Mouse (Mus musculus) adipocyte (in vitro differentiated cells): Measurements from ENCODE around the gene Wdr74.
"Not testable (repeated sequence)": the region's sequence is repeated elsewhere in the genome, so short reads cannot be mapped to it uniquely, and the experiment has no call there.

Experiments
- DNase-seq: peaks from one replicate; pipeline ENCODE4 v3.0.0-alpha.2; 2016; ENCODE audit warnings: low spot score

Wdr74 gene

GRCm38 (mm10) chr19:8715868-8716766 lies 19.5 kb upstream of the Wdr74 start:
- no peak for DNase-seq

GRCm38 (mm10) chr19:8716767-8717475 lies 18.7 kb upstream of the Wdr74 start:
- no peak for DNase-seq

- peak; percentile 81 for DNase-seq
These were observed 17.3 kb upstream of the Wdr74 start for GRCm38 (mm10) chr19:8718357-8718756.

- DNase-seq: not testable (repeated sequence)
These were observed 16.6 kb upstream of the Wdr74 start for GRCm38 (mm10) chr19:8719037-8719436.

DNA sequence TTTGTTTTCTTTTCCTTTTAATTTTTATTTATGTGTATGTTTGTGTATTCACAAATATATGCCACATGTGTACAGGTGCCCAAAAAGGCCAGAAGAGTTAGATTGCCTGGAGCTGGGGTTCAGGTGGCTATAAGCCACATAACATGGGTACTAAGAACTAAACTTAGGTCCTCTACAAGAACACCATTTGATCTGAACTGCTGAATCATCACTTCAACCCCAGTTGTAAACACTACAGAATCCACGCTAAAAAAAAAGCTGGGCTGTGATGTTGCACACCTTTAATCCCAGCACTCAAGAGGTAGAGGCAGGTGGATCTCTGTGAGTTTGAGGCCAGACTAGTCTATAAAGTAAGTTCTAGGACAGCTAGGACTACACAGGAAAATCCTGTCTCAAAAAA lies 14.2 kb upstream of the Wdr74 start:
- DNase-seq: no peak

GRCm38 (mm10) chr19:8722021-8722420 lies 13.6 kb upstream of the Wdr74 start:
- no peak for DNase-seq

- no peak for DNase-seq
These were observed 13.1 kb upstream of the Wdr74 start for GRCm38 (mm10) chr19:8722559-8722906.

DNA sequence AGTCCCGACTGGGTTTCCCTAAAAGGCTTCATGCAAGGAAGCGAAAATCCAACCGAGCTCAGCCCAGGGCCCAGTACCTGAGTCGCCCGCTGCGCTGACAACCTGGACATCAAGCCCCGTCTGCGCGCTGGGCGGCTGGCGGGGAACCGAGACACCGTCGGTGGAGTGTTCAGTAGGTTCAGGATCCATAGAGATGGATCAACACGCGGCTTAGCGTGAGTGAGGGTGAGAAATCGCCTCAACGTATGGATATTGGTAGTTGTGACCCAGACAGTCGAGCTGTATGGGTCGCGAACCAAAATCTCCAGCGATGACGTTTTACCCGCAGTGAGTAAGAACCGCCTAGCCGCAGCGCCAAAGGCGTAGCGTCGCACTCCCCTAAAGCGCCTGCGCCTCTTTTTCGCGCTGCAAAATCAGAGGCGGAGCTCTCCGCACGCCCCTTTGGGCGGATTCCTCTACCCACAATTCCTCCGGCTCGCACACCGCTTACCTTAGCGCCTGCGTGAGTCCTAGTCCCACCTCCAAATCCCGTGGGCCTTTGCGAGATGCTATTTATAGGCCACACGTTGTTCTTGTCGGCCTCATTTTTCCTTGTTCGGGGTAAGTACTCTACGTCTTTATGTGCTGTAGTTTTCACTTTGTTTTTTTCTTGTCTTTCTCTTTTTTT lies 12.6 kb upstream of the Wdr74 start, which contains the start of gene Slc3a2:
Gene Slc3a2, minus strand, starts transcription at position 463 of the 667 bp plus-strand sequence.
- DNase-seq: peak; percentile 99

DNA sequence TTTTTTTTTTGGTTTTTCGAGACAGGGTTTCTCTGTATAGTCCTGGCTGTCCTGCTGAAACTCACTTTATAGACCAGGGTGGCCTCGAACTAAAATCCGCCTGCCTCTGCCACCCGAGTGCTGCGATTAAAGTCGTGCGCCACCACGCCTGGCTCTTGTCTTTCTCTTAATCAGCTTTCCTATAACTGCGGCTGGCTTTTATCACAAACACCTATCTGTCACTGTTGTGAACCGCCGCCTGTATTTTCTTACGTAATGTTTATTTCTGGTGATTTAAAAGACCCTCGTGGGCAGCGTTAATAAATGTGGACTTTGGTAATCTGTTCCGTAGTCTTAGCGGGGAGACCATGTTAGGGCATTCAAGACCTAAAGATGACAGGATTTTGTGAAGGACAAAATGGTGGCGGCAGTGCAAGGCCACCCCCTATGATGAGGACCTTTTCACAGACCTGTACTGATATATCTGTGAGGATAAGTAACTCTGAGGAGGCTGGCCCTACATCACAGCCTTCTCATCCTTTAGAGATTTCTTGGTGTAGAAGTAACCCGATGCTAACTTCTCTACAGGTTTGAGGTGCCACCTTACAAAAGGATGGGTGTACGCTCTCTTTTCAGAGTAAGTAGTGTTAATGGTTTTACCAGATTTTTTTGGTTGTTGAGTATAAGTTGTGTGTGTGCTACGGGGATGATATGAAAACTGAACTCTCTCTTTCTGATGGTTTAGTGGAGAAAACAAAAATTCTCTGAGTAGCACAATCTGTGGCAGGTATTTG lies 11.9 kb upstream of the Wdr74 start:
- DNase-seq: no peak

GRCm38 (mm10) chr19:8724392-8724791 lies 11.2 kb upstream of the Wdr74 start:
- no peak for DNase-seq

- no peak for DNase-seq
These were observed 10.5 kb upstream of the Wdr74 start for GRCm38 (mm10) chr19:8725081-8725613.

- no peak for DNase-seq
These were observed 8.8 kb upstream of the Wdr74 start for GRCm38 (mm10) chr19:8726609-8727390.

DNA sequence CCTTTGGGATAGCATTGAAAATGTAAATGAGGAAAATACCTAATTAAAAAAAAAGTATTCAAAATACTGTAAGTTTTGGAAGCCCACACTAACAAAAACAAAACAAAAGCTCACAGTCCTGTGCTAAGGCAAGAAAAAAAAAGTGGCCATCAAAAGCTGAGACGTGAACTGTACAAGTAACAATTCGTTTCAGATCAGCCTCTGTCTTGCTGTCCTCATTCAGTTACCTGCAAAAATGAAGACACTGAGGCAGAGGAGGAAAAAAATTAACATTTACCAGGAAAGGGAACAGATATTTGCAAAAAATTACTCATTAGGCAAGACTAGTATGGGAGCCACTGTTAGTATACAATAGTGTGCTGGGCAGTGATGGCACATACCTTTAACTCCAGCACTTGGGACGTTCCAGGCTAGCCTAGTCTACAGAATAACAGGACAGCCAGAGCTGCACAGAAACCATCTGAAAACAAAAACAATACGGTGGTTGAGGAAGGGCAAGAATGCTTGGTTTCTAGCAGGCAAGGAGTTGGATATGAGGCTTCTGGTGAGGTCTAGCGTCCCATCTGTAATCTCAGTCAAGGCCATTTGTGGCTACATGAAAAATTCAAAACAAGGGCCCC lies 8.0 kb upstream of the Wdr74 start:
- no peak for DNase-seq

DNA sequence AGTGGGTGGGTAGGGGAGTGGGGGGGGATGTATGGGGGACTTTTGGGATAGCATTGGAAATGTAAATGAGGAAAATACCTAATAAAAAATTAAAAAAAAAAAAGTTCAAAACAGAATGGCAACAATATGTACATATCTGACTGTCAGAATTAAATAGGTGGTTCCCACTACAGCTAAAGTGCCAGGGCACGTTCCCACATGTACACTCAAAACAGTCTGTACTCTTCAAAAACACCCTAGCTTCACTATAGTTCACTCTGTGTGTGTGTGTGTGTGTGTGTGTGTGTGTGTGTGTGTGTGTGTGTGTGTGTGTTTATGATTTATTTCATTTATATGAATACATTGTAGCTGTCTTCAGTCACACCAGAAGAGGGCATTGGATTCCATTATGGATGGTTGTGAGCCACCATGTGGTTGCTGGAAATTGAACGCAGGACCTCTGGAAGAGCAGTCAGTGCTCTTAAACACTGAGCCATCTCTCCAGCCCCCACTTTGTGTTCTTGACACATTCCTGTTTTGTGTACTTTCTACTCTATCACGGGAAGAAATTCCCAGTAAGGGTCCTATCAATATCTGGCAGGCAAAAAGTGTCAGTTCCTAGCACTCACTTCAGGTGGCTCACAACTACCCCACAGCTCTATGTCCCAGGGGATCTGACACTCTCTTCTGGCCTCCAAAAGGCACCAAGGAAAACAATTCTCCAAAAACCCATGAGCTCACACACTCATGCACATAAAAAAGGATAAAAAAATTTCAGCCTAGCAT lies 7.1 kb upstream of the Wdr74 start:
- DNase-seq: not testable (repeated sequence)

DNA sequence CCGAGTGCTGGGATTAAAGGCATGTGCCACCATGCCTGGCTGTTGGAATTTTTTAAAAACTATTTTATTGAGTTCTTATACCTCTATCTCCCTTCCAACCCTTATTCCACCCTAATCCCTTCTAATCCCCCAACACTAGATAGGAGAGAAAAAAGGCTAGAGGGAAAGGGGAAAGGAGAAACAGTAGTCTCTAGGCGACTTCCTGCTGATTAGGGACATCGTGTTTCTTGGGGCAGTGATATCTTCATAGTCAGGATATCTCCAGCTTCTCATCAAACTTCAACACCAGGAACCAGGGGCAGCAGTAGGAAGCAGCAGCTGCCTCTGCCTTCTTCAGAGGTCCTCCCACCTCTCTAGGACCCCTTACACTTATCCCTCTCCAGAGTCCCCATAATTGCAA lies 1.3 kb upstream of the Wdr74 start:
- no peak for DNase-seq

DNA sequence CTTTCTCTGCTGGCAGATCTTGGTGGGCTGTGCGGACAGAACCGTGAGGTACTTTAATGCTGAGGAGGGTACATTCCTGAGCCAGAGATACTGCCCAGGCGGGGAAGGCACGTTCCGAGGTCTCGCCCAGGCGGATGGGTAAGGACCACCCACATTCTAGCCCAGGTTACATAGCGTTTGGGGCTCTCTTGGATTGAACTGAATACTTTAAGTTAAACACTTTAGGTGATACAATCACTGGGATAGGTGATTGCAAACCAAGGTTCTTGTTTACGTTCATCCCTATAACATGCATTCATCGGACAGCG lies 487 bp downstream of the Wdr74 start:
- DNase-seq: no peak

GRCm38 (mm10) chr19:8738911-8739310 lies 3.3 kb downstream of the Wdr74 start:
- DNase-seq: no peak

DNA sequence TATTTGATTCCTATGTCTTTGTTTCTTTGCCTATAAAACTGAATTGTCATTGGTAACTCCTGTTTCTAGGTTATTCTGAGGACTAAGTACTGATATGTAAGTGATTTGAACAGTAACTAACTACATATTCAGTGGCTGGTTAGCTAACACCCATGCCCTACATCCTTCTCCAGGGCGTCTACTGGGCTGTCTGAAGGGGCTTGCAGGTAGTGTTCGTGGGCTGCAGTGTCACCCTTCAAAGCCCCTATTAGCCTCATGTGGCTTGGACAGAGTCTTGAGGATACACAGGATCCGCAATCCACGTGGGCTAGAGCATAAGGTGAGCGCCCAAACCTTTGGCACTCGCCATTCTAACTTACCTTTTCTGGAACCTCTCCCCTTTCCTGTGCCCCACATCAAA lies 4.0 kb downstream of the Wdr74 start:
- DNase-seq: no peak

- DNase-seq: no peak
These were observed 5.0 kb downstream of the Wdr74 start, which contains the start of gene 1700092M07Rik for GRCm38 (mm10) chr19:8740603-8741002. TSS of gene 1700092M07Rik (plus strand) at chr19:8740718.
